Mouse (Mus musculus) MEL (cell line): ENCODE measurements at regions not wholly inside any gene's neighbourhood (a gene's known extent, or its start where the extent isn't known, plus 50 kb on each side); places are given as distances from the start of the nearest gene placed in this dataset.

Experiments
- CHD1 ChIP-seq: IDR thresholded peaks from 2 replicates; pipeline ENCODE4 v1.6.1; 2012; ENCODE audit warnings: low read depth, mild to moderate bottlenecking, inconsistent platforms, low read length, improper control_type of control experiment
- CTCF ChIP-seq, 3 experiments: IDR thresholded peaks in 2 of 3; conservative IDR thresholded peaks in 1 of 3; 2 replicates each; pipeline ENCODE4 v1.5.1; 2011 to 2012; ENCODE audit warnings: low read length in 3 of 3, low read depth in 2 of 3, mild to moderate bottlenecking in 2 of 3, improper control_type of control experiment in 1 of 3, inconsistent platforms in 1 of 3, mixed read lengths in 1 of 3, moderate library complexity in 1 of 3; ENCODE audit not compliant: control insufficient read depth in 1 of 3, insufficient read depth in 1 of 3, poor library complexity in 1 of 3, severe bottlenecking in 1 of 3
- GABPA ChIP-seq: IDR thresholded peaks from 2 replicates; pipeline ENCODE4 v1.6.1; 2012; ENCODE audit warnings: low read depth, mild to moderate bottlenecking, inconsistent platforms, low read length, improper control_type of control experiment, moderate library complexity

DNA sequence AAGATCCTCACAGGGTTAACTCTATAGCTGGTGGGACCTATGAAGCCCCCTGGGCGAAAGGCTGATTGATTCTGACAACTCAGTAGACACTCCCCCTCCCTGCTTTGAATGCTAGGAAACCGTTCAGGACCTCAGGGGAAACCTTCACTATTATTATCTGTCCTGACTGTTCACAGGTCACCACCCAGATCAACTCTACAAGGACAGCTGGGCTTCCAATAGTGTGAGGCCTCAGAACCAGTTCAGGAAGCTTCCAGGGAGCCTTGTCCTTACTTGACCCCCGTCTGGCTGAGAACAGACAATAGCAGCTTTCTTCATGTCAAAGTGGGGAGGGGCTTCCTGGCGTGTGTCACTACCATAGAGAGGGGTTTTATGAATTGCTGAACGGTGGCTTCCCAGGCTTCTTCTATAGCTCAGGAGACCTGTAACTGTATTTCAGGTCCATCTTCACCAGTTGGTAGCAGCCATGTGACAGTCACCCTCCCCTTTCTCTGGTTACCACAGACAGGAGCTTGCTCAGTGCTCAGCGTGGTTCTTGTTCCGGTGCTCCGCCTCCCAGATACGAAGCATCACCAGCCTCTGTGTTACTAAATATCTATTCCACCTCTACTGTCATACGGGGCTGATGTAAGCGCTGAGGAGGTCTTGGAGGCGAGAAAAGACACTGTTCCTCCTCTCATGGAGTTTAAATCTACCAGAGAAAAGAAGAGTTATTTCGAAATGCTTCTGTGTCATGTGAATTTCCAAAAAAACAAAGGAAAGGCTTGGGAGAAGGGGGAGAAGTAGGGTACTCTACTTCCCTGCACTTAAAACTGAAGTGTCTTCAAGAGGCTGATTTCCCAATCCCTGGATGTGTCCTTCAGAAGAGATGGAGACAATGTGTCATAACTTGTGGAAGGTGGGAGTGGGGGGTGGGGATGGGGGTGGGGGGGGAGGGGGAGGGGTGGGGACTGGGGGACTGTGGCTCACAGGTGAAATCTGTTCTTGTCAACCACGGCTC, 96.9 kb downstream of the Vcpkmt start:
- TF ChIP-seq CTCF (IDR thresholded peaks at IDR 0.05 in 2 of 3, conservative IDR thresholded peaks at IDR 0.05 in 1 of 3; ENCODE audit: control insufficient read depth in 1 of 3, insufficient read depth in 1 of 3, low read depth in 2 of 3, low read length in 3 of 3, poor library complexity in 1 of 3, severe bottlenecking in 1 of 3): no peak
- no peak for TF ChIP-seq GABPA
- TF ChIP-seq CHD1: no peak
